Mouse (Mus musculus): ENCODE measurements around the gene Gm10271. TPM values are rescaled to one million over a fixed set of nuclear protein-coding genes. Genes with fewer than 3 reads are reported as not detected.
A peak's percentile ranks its signal among the peaks of the same experiment; 100 is the strongest.

Gm10271 gene
- not detected in 2 replicates for polyA plus RNA-seq (2016; fragmentation: Nextera tagmentation; extraction: Ambion mirVana)

DNA sequence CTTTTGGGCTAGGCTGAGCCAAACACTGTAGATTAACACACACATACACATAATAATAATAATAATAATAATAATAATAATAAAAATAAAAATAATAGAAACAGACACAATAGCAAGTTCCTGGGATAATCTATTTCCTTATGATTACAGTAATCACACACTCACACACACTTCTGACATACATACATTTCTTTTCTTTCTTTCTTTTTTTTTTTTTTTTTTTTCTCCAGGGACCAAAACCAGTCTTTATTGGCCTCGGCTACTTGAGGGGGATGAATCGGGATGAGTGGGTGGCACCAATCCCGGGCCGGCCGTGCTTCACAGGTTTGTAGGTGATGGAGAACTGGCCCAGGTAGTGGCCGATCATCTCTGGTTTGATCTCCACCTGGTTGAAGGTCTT lies at the start of gene Gm10271:
Gene Gm10271, minus strand, starts transcription at position 101 of the 400 bp plus-strand sequence.
- 95% methylated on average over 6 of the region's 6 CpGs for WGBS
- Histone ChIP-seq H3K4me1 (replicated peaks) (no peaks in the 10 kb centered on the region), H3K36me3 (no peaks in the 10 kb centered on the region), H3K27ac (no peak within 1 kb of the TSS), H3K4me3 (no peak within 1 kb of the TSS), H3K9me3 (no peaks in the 10 kb centered on the region), H3K27me3 (ENCODE audit: insufficient read depth, poor library complexity, severe bottlenecking) (no peaks in the 10 kb centered on the region)
- no peak for DNase-seq (ENCODE audit: low spot score)

DNA sequence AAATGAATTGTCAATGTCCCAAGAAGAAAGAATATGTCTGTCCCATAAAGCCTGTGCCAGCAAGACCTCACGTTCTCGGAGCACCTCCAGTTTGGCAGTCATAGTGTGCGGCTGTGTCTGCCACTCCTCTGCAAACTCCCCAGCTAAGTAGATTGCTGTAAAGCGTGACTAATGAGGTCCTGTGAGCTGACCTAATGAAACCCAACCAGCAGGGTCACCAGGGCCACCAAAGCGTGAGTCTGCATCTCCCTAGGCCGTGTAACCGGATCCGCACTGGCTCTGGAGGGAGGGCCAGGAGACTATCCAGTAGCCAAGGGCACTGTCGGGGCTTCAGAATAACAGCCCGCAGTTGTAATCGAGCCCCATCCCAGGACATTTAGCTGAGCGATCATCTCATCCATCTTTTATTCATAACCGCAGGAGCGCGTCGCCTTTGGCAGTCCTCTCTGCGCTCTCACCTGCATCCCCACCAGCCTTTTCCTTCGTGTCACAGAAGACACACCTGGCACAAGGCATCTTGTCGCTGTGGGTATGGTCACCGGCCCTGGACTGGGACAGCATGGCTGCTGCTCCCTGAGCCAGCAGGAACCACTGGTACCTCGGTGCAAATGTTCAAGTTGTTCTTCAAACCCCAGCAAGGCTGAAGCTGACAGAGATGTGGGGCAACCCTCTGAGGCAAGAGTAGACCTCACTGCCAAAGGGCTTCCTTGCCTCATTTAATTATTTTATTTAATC lies 48.8 kb upstream of the Gm10271 start:
- Histone ChIP-seq H3K36me3 (no peaks in the 10 kb centered on the region), H3K27ac (peak overlapping the region; percentile 62; the same call in 1 of the 2 replicates), H3K4me3 (peak overlapping the region; percentile 23), H3K4me1 (replicated peaks) (peaks cover 41% of the 10 kb centered on the region), H3K27me3 (ENCODE audit: insufficient read depth, poor library complexity, severe bottlenecking) (peaks cover 33% of the 10 kb centered on the region), H3K9me3 (no peaks in the 10 kb centered on the region)
- 13% methylated on average over 21 of the region's 21 CpGs for WGBS
- DNase-seq (ENCODE audit: low spot score): peak; percentile 78

DNA sequence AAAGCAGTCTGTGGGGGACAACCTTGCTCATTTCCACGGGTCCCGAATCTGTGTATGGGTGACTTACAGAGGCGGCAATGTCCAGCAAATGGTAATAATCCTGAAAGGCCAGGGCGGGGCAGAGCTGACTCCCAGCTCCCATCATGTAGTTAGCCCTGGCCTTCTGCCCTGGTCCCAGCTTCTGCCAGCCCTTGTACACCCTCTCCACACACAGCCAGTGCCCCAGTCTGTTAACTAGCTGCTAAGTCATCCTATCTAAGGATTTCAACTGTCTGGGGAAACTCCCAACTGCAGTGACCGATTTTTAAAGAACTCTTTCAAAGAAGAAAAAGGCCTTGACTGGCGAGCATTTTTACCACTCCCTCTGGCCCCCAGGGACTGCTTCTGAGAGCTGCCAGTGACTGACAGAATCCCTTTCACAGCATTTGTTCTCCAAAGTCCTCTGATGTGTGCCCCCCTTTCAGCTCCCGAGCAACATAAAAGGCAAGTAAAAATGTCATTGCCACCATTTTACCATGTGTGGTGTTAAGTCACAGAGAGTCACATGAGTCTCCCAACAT lies 46.0 kb upstream of the Gm10271 start:
- DNase-seq (ENCODE audit: low spot score): no peak
- WGBS: 40% methylated on average over 7 of the region's 7 CpGs
- Histone ChIP-seq H3K9me3 (no peaks in the 10 kb centered on the region), H3K27me3 (ENCODE audit: insufficient read depth, poor library complexity, severe bottlenecking) (peaks cover 8% of the 10 kb centered on the region; the same call in 1 of the 2 replicates), H3K4me1 (replicated peaks) (peaks cover 39% of the 10 kb centered on the region), H3K36me3 (no peaks in the 10 kb centered on the region), H3K27ac (peak overlapping the region; percentile 24; the same call in 1 of the 2 replicates), H3K4me3 (no peak overlapping the region)

DNA sequence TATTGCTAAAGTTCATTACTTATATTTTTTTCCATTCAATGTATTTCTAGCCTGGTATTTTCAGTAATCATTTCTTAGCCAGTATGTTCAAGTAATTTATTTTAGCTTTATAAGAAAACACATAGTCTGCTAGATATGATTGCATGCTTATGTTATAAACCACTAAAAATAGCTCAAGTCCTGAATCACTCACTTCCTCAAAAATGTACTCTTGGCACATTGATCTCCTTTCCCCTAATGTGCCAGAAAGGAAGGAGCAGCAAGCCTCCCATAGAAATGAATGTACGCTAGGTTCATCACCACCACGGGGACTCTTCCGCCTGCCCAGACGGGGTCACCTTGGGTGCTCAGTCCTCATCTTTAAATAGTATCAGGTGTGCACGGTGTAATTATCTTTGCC lies 42.2 kb upstream of the Gm10271 start:
- H3K27ac ChIP-seq: no peak overlapping the region
- 93% methylated on average over 5 of the region's 5 CpGs for WGBS
- H3K4me1 ChIP-seq (replicated peaks): peaks cover 30% of the 10 kb centered on the region
- no peaks in the 10 kb centered on the region for H3K36me3 ChIP-seq
- DNase-seq (ENCODE audit: low spot score): no peak
- no peak overlapping the region for H3K4me3 ChIP-seq
- H3K27me3 ChIP-seq (ENCODE audit: insufficient read depth, poor library complexity, severe bottlenecking): no peaks in the 10 kb centered on the region
- H3K9me3 ChIP-seq: no peaks in the 10 kb centered on the region

DNA sequence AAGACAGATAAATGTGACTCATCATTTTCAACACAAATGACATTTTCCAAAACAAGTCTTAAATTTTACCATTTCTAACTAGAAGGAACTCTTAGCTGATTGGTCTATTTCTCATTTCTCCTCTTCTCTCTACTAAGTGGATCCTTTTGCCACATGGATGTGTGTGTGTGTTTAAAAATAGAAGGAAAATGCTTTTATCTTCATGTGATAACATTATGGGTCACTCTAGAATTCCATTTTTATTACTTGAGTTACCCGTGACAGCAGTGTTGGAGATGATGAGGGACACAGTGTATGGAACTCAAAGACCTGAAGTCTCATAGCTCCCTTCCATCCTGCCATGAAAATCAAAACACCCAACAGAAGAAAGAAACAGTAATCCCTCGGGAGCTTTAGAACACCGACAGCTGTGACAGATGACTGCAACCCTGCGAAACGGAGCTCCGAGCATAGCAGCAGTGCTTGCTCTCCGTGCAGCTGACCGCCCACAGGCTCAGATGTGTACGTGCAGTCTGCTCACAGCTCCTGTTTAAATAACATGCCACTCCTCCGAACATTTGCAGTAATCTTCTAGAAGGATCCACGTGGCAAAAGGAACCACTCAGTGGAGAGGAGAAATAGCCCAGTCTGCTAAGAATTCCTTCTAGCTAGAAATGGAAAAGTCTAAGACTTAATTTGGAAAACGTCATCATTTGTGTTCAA lies 41.4 kb upstream of the Gm10271 start:
- Histone ChIP-seq H3K27me3 (ENCODE audit: insufficient read depth, poor library complexity, severe bottlenecking) (no peaks in the 10 kb centered on the region), H3K4me3 (no peak overlapping the region), H3K4me1 (replicated peaks) (peaks cover 27% of the 10 kb centered on the region), H3K36me3 (no peaks in the 10 kb centered on the region), H3K9me3 (no peaks in the 10 kb centered on the region), H3K27ac (no peak overlapping the region)
- WGBS: 36% methylated on average over 12 of the region's 12 CpGs
- DNase-seq (ENCODE audit: low spot score): peak; percentile 46

DNA sequence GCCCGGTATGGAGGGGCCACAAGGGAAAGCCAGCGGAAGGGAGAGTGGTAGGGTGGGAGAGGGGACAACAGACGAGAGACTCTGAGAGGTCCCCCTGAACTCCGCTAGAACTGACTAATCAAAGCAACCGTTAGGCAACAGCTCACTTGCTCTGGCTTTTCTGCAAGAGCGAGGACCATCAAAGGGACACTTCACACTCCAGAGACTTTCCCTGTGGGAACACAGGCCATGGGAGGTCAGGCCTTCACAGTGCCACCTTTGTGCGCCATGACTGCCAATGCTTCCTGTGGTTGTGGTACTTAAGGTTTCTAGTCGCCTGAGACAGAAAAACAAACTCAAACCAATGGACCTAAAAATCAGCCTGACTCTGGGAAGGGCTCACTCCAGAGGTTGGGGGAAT lies 38.6 kb upstream of the Gm10271 start:
- 41% methylated on average over 8 of the region's 8 CpGs for WGBS

DNA sequence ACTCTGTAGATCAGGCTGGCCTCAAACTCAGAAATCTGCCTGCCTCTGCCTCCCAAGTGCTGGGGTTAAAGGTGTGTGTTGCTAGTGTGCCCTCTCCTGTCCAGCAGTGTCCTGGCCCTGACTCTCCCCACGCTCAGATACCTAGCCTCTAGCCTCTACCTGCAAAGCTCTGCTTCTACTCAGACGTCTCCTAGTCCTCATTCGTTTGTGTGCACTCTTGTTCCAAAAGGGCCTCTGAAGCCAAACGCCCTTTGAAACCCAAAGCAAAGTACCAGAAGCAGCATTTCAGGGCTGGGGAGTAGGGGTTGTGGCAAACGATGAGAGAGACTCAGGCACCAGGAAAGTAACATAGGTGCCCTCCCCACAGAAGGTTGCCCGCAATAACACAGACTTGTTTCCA lies 37.3 kb upstream of the Gm10271 start:
- H3K36me3 ChIP-seq: no peaks in the 10 kb centered on the region
- H3K27ac ChIP-seq: no peak overlapping the region
- H3K27me3 ChIP-seq (ENCODE audit: insufficient read depth, poor library complexity, severe bottlenecking): no peaks in the 10 kb centered on the region
- no peak overlapping the region for H3K4me3 ChIP-seq
- DNase-seq (ENCODE audit: low spot score): no peak
- 90% methylated on average over 6 of the region's 6 CpGs for WGBS
- H3K9me3 ChIP-seq: no peaks in the 10 kb centered on the region
- peaks cover 16% of the 10 kb centered on the region; the same call in 1 of the 2 replicates for H3K4me1 ChIP-seq (replicated peaks)

More for the DNA sequence above, 38.6 kb upstream of the Gm10271 start:
- Histone ChIP-seq H3K27ac (0 out of 2 replicates have a peak overlapping the region, but pooled peaks have one; percentile 12), H3K27me3 (ENCODE audit: insufficient read depth, poor library complexity, severe bottlenecking) (no peaks in the 10 kb centered on the region), H3K9me3 (no peaks in the 10 kb centered on the region), H3K4me3 (no peak overlapping the region), H3K4me1 (replicated peaks) (peaks cover 14% of the 10 kb centered on the region; the same call in 1 of the 2 replicates), H3K36me3 (no peaks in the 10 kb centered on the region)
- no peak for DNase-seq (ENCODE audit: low spot score)

DNA sequence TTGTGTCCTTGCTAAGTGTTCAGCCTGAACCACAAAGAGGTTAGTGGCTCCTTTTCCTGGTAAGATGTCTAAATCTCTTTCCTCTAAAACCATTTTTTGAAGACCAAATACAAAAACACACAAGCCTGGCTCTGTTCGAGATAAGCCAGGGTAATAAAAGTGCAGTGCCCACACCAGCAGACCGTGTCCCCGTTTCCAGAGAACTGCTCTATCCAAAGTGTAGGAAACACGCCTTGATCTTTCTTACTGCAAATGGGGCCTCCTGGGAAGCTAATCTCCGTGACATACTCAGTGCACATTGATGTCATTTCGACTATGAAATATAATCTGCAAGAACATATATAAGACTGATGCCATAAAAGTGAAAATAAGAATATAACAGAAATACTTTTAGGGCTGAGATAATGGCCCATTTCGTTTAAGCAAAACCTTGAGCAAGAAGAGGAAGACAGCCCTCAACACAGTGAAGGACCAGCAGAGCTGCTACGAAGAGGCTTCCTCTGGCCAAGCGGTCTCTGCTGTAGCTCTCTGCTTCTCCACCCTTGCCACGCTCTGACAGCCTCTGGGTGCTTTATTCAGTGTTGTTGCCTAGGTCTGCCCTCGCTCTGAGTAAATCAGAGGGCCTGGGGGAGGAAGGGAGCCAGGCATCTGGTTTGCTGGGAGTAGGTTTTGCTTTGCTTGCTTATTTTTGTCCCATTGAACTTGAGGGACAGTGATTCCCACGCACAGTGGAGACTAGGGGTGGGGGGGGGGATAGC lies 33.5 kb upstream of the Gm10271 start:
- WGBS: 79% methylated on average over 12 of the region's 12 CpGs
- DNase-seq (ENCODE audit: low spot score): no peak
- Histone ChIP-seq H3K4me3 (no peak overlapping the region), H3K27me3 (ENCODE audit: insufficient read depth, poor library complexity, severe bottlenecking) (no peaks in the 10 kb centered on the region), H3K36me3 (no peaks in the 10 kb centered on the region), H3K4me1 (replicated peaks) (0 out of 2 replicates have a peak, but pooled peaks cover 5% of the 10 kb centered on the region), H3K27ac (no peak overlapping the region), H3K9me3 (no peaks in the 10 kb centered on the region)

DNA sequence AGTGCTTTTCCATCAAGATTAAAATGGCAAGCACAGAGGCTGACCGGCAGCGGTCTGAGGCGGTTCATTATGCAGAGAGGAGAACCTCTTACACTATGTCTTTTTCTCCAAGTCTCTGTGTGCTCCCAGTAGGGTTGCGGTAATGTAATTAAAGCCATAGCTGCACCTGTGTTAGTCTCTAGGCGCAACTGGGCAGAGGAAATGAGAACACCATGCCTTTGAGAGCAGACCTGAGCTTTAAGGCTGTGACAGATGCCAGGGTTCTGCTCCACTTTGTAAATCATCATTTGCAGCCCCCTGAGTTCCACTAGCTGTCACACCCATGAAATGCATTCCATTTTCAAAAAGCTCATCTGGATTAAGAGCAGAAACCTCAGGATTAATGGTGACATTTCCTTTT lies 32.3 kb upstream of the Gm10271 start:
- H3K27me3 ChIP-seq (ENCODE audit: insufficient read depth, poor library complexity, severe bottlenecking): no peaks in the 10 kb centered on the region
- no peak overlapping the region for H3K27ac ChIP-seq
- DNase-seq (ENCODE audit: low spot score): no peak
- H3K9me3 ChIP-seq: no peaks in the 10 kb centered on the region
- WGBS: 83% methylated on average over 5 of the region's 5 CpGs
- no peaks in the 10 kb centered on the region for H3K36me3 ChIP-seq
- 0 out of 2 replicates have a peak, but pooled peaks cover 4% of the 10 kb centered on the region for H3K4me1 ChIP-seq (replicated peaks)
- H3K4me3 ChIP-seq: no peak overlapping the region

DNA sequence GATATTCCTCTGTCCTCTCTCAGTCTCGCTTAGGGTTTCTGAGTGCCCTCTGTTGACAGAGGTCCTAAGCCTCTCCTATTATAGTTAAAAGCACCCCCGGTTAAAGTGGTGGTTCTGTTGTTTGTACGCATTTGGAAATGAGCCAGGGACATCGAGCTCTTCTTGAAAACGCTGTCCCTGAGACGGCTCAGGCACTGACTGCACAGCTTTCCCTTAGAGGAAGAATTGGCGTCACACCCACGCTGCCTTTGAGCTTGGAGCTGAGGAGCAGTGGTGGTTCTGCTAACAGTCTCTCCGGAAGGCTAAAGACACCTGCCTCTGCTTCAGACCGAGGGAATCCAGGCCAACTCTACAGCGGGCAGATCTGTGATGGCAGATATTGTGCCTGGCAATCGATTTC lies 28.6 kb upstream of the Gm10271 start:
- H3K9me3 ChIP-seq: no peaks in the 10 kb centered on the region
- no peaks in the 10 kb centered on the region for H3K27me3 ChIP-seq (ENCODE audit: insufficient read depth, poor library complexity, severe bottlenecking)
- H3K27ac ChIP-seq: no peak overlapping the region
- DNase-seq (ENCODE audit: low spot score): no peak
- peaks cover 8% of the 10 kb centered on the region for H3K4me1 ChIP-seq (replicated peaks)
- no peaks in the 10 kb centered on the region for H3K36me3 ChIP-seq
- H3K4me3 ChIP-seq: no peak overlapping the region
- WGBS: 80% methylated on average over 12 of the region's 12 CpGs

DNA sequence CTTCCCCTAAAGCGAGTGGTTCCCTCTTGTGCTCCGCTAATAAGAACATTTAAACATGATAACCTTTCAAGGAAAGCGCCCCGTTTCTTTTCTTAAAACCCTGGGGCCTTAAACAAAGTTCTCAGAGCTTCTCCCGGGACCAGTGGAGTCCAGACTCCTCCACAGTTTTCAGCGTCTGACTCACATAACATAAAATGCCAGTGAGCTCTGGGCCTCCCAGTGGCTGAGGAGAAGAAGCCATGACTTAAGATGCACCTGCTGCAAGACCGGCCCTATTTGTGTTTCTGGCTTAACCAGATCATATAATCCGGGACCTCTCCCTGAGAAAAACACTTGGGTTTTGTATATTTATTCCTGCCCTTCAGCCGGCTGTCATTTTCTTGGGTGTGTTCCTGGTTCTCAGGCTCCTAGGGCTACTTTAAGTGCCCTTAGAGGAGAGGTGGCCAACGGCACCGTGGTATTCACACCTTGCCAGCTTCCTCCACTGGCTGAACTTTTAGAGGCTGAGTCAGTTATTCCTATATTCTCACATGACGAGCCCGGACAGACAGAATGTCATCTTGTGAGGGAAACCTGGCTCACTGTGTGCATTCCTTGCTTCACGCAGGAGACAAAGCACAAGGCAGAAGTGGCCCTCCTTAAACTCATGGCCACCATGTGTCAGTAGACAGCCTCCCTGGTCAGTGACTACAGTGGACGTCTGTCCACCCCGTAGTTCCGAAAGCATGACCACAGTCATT lies 26.5 kb upstream of the Gm10271 start:
- Histone ChIP-seq H3K27ac (no peak overlapping the region), H3K9me3 (no peaks in the 10 kb centered on the region), H3K36me3 (no peaks in the 10 kb centered on the region), H3K4me3 (no peak overlapping the region), H3K4me1 (replicated peaks) (peaks cover 11% of the 10 kb centered on the region), H3K27me3 (ENCODE audit: insufficient read depth, poor library complexity, severe bottlenecking) (no peaks in the 10 kb centered on the region)
- no peak for DNase-seq (ENCODE audit: low spot score)
- 88% methylated on average over 17 of the region's 17 CpGs for WGBS

DNA sequence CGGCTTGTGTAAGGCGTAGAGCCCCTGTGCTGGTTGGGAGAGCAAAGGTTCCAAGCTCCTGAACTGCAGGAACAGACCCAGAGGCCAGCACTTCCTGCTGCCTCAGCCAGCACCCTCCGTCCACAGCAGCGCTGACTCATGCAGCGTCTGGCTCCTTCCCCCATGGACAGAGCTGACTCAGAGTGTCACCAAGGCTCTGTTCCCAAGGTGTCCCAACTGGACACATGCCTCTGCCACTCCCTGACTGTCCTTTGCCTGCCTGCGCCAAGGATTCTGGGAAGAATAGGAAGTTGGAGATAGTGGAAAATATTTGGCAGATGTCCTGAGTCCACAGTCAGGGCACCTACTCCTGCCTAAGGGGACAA lies 23.8 kb upstream of the Gm10271 start:
- DNase-seq (ENCODE audit: low spot score): no peak
- Histone ChIP-seq H3K27ac (0 out of 2 replicates have a peak overlapping the region, but pooled peaks have one; percentile 17), H3K9me3 (no peaks in the 10 kb centered on the region), H3K4me3 (no peak overlapping the region), H3K4me1 (replicated peaks) (peaks cover 11% of the 10 kb centered on the region), H3K36me3 (no peaks in the 10 kb centered on the region), H3K27me3 (ENCODE audit: insufficient read depth, poor library complexity, severe bottlenecking) (no peaks in the 10 kb centered on the region)
- WGBS: 74% methylated on average over 6 of the region's 6 CpGs

Measured in hindbrain, embryonic 10.5 days (tissue).